Mouse (Mus musculus): Measurements from ENCODE around the gene Hrnr. TPM values are rescaled to one million over a fixed set of nuclear protein-coding genes. Genes with fewer than 3 reads are reported as not detected.

Gene Hrnr
- polyA plus RNA-seq (2016; fragmentation: Nextera tagmentation; extraction: Ambion mirVana) = not detected in 2 replicates

DNA sequence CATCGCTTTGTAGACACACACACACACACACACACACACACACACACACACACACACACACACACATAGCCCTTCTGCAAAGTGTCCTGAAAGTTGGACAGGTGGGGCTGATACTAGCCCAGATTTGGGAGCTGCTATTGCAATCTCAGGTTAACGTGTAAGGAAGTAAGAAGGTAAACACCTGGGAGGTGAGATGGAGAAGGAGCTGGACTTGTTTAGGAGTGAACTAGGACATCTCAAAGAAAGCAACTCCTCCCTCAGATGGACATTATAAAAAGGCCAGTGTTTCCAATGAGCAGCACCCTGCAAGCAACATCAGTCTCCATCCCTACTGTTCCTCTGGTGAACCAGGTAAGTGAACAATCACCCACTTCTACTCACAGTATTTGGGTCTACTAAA, at the start of gene Hrnr:
Hrnr (plus strand) TSS at position 301 of the 400 bp plus-strand sequence.
- Histone ChIP-seq H3K4me3 (no peak within 1 kb of the TSS), H3K4me1 (no peaks in the 10 kb centered on the region), H3K9me3 (no peaks in the 10 kb centered on the region), H3K36me3 (replicated peaks) (no peaks in the 10 kb centered on the region), H3K27me3 (ENCODE audit: poor library complexity, severe bottlenecking) (no peaks in the 10 kb centered on the region), H3K27ac (no peak within 1 kb of the TSS)
- 88% methylated on average over 2 of the region's 2 CpGs for WGBS
- no peak for DNase-seq (ENCODE audit: extremely low spot score, low spot score)

DNA sequence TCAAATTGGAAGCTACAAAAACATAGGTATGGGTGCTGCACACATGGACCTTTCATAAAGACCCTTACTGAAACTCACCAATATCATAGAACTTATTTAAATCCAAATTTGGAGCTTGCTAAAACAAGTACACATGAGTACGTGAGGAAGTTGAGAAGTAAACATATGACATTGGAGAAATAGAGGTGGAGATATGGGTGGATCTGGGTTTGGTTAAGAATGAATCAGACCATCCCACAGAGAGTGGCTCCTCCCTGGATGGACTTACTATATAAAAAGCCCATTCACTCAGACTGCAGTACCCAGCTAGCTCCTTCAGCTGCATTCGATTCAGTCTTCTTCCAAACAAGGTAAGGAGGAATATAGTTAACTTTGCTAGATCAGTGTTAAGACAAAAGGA, 46.3 kb upstream of the Hrnr start, which contains the start of gene Flg:
Flg (plus strand) TSS at position 301 of the 400 bp plus-strand sequence.
- H3K36me3 ChIP-seq (replicated peaks) = no peaks in the 10 kb centered on the region
- H3K27ac ChIP-seq = no peak within 1 kb of the TSS
- DNase-seq (ENCODE audit: extremely low spot score, low spot score) = no peak
- no peaks in the 10 kb centered on the region for H3K9me3 ChIP-seq
- 94% methylated on average over 2 of the region's 2 CpGs for WGBS
- no peaks in the 10 kb centered on the region for H3K4me1 ChIP-seq
- no peak within 1 kb of the TSS for H3K4me3 ChIP-seq
- H3K27me3 ChIP-seq (ENCODE audit: poor library complexity, severe bottlenecking) = no peaks in the 10 kb centered on the region

DNA sequence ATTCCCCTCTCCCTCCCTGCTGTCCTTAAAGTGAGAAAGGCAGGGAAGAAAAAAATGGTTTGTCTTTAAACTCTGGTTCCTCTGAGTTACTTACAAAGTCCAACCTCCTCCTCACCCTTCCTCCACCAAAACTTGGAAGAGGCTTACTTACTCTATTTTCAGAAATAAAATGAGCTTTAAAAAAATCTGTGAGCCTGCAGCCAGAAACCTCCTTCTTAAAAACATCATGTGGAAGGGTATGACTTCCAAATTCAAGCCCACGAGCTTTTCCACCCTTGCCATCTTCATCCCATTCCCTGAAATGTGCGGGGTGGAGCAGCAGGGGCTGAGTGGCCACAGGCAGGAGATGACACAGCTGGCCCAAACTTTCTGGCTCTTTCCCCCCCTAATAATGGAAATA, 22.0 kb upstream of the Hrnr start:
- no peaks in the 10 kb centered on the region for H3K4me1 ChIP-seq
- no peaks in the 10 kb centered on the region for H3K9me3 ChIP-seq
- 89% methylated on average over 2 of the region's 2 CpGs for WGBS
- H3K27ac ChIP-seq = no peak overlapping the region
- H3K36me3 ChIP-seq (replicated peaks) = no peaks in the 10 kb centered on the region
- DNase-seq (ENCODE audit: extremely low spot score, low spot score) = no peak
- no peaks in the 10 kb centered on the region for H3K27me3 ChIP-seq (ENCODE audit: poor library complexity, severe bottlenecking)
- no peak overlapping the region for H3K4me3 ChIP-seq

DNA sequence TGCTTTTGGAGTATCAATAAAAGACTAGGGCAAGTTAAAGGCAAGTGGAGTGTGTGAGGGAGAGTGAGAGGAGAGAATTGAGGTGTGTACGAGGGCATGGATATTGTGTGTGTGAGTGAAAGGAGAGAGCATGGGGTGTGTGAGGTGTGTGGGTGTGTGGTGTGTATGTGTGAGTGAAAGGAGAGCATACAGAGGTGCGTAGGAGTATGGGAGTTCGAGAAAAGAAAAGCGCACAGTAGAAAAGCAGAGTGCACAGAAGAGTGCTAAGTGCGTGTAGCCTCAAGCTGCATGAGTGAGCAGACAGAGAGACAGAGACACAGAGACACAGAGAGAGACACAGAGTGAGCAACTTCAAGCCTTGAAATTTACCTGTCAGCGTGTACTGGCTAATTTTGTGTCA, 19.7 kb upstream of the Hrnr start:
- Histone ChIP-seq H3K4me3 (no peak overlapping the region), H3K36me3 (replicated peaks) (no peaks in the 10 kb centered on the region), H3K27me3 (ENCODE audit: poor library complexity, severe bottlenecking) (no peaks in the 10 kb centered on the region), H3K9me3 (no peaks in the 10 kb centered on the region), H3K4me1 (no peaks in the 10 kb centered on the region), H3K27ac (no peak overlapping the region)
- no peak for DNase-seq (ENCODE audit: extremely low spot score, low spot score)
- WGBS = 87% methylated on average over 6 of the region's 6 CpGs

DNA sequence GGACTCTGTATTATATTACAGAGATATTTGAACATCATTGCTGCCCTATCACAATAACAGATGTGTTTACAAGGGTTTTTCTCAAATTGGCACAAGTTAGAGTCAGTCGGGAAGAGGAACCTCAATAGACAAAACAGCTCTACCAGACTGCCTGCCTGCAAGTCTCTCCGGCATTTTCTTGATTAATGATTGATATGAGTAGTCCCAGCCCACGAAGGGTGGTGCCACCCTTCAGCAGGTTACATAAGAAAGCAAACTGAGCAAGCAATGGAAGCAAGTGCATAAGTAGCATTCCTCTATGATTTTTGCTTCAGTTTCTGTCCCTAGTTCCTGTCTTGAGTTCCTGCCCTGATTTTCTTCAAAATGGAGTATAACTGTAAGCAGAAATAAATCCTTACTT, 17.7 kb upstream of the Hrnr start:
- H3K36me3 ChIP-seq (replicated peaks) = no peaks in the 10 kb centered on the region
- no peak overlapping the region for H3K4me3 ChIP-seq
- no peak overlapping the region for H3K27ac ChIP-seq
- 87% methylated on average over 3 of the region's 3 CpGs for WGBS
- DNase-seq (ENCODE audit: extremely low spot score, low spot score) = no peak
- no peaks in the 10 kb centered on the region for H3K4me1 ChIP-seq
- no peaks in the 10 kb centered on the region for H3K27me3 ChIP-seq (ENCODE audit: poor library complexity, severe bottlenecking)
- H3K9me3 ChIP-seq = no peaks in the 10 kb centered on the region

DNA sequence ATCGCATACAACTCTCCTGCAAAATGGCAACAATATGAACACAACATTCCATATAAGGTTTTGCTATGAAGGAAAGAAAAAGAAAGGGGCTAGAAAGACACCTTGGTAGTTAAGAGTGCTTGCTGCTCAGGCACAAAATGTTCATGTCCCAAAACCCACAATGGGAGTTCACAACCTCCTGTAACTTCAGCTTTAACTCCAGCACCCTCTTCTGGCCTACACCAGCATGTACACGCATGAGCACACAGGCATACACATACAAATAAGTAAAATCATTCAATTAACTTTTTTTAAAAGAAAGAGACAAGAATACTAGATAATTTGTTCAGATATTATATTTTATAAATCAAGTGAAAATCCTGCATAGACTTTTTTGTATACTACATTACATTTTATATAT, 13.4 kb upstream of the Hrnr start:
- H3K9me3 ChIP-seq = no peaks in the 10 kb centered on the region
- DNase-seq (ENCODE audit: extremely low spot score, low spot score) = no peak
- H3K27me3 ChIP-seq (ENCODE audit: poor library complexity, severe bottlenecking) = no peaks in the 10 kb centered on the region
- H3K36me3 ChIP-seq (replicated peaks) = no peaks in the 10 kb centered on the region
- 79% methylated on average over 2 of the region's 2 CpGs for WGBS
- H3K27ac ChIP-seq = no peak overlapping the region
- no peaks in the 10 kb centered on the region for H3K4me1 ChIP-seq
- no peak overlapping the region for H3K4me3 ChIP-seq

DNA sequence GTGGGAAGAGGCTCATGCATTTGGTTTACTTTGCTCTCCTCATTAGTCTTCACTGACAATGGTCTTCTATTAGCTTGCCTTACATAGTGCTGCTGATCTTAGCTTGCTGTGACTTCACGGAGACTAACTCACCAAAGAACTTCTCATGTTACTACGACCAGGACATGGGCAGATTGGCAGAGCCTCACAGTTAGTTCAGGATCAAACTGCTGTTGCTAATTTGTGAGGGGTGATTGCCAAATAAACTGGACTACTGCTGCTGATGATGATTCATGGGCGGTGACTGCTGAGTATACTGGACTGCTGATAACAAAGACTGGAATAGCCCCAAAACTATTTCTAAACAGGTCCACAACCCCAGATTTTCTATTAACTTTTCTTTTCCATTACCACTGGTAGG, 8.2 kb upstream of the Hrnr start:
- 78% methylated on average over 3 of the region's 3 CpGs for WGBS

DNA sequence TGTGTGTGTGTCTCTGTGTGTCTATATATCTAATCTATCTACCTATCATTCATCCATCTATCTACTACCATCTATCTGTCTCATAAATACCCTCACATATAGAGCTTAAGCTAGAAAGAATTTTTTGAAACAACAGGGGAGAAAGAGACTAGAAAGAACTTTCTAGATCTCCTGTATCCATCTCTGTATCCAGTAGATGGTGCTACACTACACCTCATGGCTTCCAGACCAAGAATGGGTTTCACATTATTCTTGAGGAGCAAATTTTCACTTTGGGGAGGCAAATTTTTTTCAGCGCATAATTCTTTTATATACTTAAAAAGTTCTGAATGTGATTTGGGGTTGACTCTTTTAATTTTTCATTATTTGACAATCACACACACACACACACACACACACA, 5.2 kb upstream of the Hrnr start:
- Histone ChIP-seq H3K9me3 (no peaks in the 10 kb centered on the region), H3K36me3 (replicated peaks) (no peaks in the 10 kb centered on the region), H3K27me3 (ENCODE audit: poor library complexity, severe bottlenecking) (no peaks in the 10 kb centered on the region), H3K4me3 (no peak overlapping the region), H3K27ac (no peak overlapping the region), H3K4me1 (no peaks in the 10 kb centered on the region)
- no peak for DNase-seq (ENCODE audit: extremely low spot score, low spot score)
- 87% methylated on average over 1 of the region's 1 CpGs for WGBS

More for the DNA sequence above, 8.2 kb upstream of the Hrnr start:
- Histone ChIP-seq H3K9me3 (no peaks in the 10 kb centered on the region), H3K4me1 (no peaks in the 10 kb centered on the region), H3K36me3 (replicated peaks) (no peaks in the 10 kb centered on the region), H3K4me3 (no peak overlapping the region), H3K27me3 (ENCODE audit: poor library complexity, severe bottlenecking) (no peaks in the 10 kb centered on the region), H3K27ac (no peak overlapping the region)
- no peak for DNase-seq (ENCODE audit: extremely low spot score, low spot score)

DNA sequence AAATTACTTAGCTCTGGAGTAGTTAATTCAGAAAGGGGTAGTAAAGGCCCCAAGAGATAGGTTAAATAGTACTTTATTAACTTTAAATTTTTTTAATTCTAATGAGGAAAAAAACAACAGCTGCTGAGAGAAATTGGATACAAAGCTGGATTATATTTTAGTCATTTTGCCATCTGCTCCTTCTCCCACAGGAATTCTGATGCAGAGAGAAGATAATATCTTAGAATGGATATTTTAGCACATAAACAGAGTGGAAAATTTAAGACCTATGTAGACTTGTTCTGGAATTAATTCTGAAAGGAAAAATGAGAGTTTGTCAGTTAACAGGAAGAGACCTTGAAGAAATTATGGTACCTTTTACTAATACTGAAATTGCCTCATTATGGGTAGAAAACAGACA, 18.2 kb downstream of the Hrnr start:
- H3K27me3 ChIP-seq (ENCODE audit: poor library complexity, severe bottlenecking) = no peaks in the 10 kb centered on the region

DNA sequence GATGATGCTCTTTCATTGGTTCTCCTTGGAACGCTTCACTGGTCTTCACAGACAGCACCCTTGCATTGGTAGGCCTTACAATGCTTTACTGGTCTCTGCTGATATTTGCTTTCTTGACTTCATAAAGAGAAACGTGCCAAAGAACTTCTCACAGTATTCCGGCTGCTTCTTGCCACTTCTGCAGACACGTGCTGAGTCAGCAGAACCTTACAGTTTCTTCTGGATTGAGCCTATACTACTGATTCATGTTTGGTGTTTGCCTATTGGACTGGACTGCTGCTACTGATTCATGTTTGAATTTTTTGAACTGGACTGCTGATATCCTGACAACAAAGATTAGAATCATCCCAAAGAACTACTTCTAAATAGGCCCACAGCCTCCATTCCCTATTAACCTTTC, 20.5 kb downstream of the Hrnr start:
- Histone ChIP-seq H3K4me3 (no peak overlapping the region), H3K27me3 (ENCODE audit: poor library complexity, severe bottlenecking) (no peaks in the 10 kb centered on the region)
- no peak for DNase-seq (ENCODE audit: extremely low spot score, low spot score)

More for the DNA sequence above, 18.2 kb downstream of the Hrnr start:
- Histone ChIP-seq H3K4me1 (no peaks in the 10 kb centered on the region), H3K36me3 (replicated peaks) (no peaks in the 10 kb centered on the region), H3K27ac (no peak overlapping the region), H3K9me3 (no peaks in the 10 kb centered on the region), H3K4me3 (no peak overlapping the region)
- no peak for DNase-seq (ENCODE audit: extremely low spot score, low spot score)

DNA sequence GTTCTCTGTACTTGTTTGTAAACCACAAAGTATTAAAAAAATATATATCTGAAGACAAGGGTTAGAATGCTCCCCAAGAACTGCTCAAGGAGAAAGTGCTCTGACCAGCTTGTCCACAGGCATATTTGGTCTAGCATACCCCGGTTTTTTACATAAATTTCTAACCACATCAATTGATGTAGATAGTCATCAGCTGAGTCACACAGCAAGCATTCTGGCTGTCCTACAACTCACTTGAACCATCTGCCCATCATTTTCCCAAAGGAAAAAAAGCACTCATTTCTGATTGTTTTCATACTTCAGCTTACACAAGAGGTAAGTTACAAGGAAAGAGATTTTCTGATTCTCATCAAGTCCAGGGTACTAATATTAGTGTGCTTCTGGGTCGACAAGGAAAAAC, 27.3 kb downstream of the Hrnr start:
- H3K4me1 ChIP-seq = no peaks in the 10 kb centered on the region
- no peak for DNase-seq (ENCODE audit: extremely low spot score, low spot score)
- H3K9me3 ChIP-seq = no peaks in the 10 kb centered on the region
- no peaks in the 10 kb centered on the region for H3K36me3 ChIP-seq (replicated peaks)
- no peak overlapping the region for H3K27ac ChIP-seq
- no peaks in the 10 kb centered on the region for H3K27me3 ChIP-seq (ENCODE audit: poor library complexity, severe bottlenecking)
- H3K4me3 ChIP-seq = no peak overlapping the region
- WGBS = 90% methylated on average over 2 of the region's 2 CpGs

More for the DNA sequence above, 20.5 kb downstream of the Hrnr start:
- 92% methylated on average over 4 of the region's 4 CpGs for WGBS
- H3K36me3 ChIP-seq (replicated peaks) = no peaks in the 10 kb centered on the region
- no peaks in the 10 kb centered on the region for H3K9me3 ChIP-seq
- no peak overlapping the region for H3K27ac ChIP-seq
- H3K4me1 ChIP-seq = no peaks in the 10 kb centered on the region

DNA sequence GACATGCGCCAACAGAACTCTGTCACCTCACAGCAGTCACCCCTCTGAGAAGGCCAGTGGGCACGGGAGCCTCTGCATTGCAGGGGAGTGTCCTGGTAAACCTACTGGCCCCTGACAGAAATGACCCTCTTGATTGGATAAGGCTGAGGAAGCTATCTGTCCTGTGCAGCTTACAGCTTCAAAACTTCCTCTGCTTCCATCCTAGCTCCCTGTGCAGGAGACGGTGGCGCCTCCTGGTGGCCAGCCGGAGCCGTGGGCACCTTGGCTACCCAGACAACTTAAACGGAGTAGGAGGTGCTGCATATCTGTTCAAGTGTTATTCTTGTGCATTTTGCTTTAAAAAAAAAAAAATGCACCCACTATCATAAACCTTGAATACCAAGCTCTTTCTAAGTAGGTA, 40.5 kb downstream of the Hrnr start:
- Histone ChIP-seq H3K27ac (no peak overlapping the region), H3K4me1 (0 out of 2 replicates have a peak, but pooled peaks cover 7% of the 10 kb centered on the region), H3K4me3 (no peak overlapping the region), H3K27me3 (ENCODE audit: poor library complexity, severe bottlenecking) (peaks cover 15% of the 10 kb centered on the region; the same call in 1 of the 2 replicates), H3K36me3 (replicated peaks) (no peaks in the 10 kb centered on the region), H3K9me3 (no peaks in the 10 kb centered on the region)
- 22% methylated on average over 7 of the region's 7 CpGs for WGBS
- DNase-seq (ENCODE audit: extremely low spot score, low spot score) = peak; percentile 51

DNA sequence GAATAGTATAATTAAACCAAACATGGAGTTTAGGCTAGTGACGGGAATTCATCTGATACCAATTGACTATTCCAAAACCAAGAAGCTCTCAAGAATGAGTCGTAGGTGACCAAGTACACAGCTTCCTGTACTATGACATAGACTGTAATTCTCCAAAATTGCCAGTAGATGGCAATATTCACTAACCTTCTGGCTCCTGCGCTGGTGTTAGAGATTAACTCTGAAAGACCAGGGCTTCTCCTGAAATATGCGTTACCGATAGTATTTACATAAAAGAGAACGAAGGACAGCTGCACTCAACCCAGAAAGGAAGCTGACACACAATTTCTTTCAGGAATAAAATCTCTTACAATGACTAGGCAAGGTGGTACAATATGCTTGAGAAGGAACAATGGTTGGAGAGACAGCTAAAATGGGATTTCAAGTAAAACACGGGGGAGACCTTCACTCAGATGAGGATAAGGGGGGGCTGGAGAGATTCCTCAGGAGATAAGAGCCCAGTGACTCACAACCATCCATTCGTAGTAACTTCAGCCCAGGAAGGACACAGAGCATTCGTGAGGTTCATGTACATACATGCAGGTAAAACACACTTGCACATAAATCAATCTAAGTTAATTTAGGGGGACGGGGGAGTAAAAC, 42.5 kb downstream of the Hrnr start:
- 0 out of 2 replicates have a peak, but pooled peaks cover 7% of the 10 kb centered on the region for H3K4me1 ChIP-seq
- DNase-seq (ENCODE audit: extremely low spot score, low spot score) = no peak
- peaks cover 15% of the 10 kb centered on the region; the same call in 1 of the 2 replicates for H3K27me3 ChIP-seq (ENCODE audit: poor library complexity, severe bottlenecking)
- H3K27ac ChIP-seq = no peak overlapping the region
- peak overlapping the region; percentile 26 for H3K4me3 ChIP-seq
- H3K36me3 ChIP-seq (replicated peaks) = no peaks in the 10 kb centered on the region
- no peaks in the 10 kb centered on the region for H3K9me3 ChIP-seq
- 13% methylated on average over 10 of the region's 10 CpGs for WGBS

Measured in forebrain, embryonic 10.5 days (tissue).